Mouse (Mus musculus) ES-E14 (cell line): Measurements from ENCODE around the gene Gbx2. TPM values are rescaled to one million over a fixed set of nuclear protein-coding genes. Genes with fewer than 3 reads are reported as not detected.

ENCODE experiments used
- DNase-seq: peaks from one replicate; pipeline ENCODE4 v3.0.0-alpha.2; 2013; ENCODE audit warnings: low read depth, low spot score
- H3K27ac ChIP-seq: 2 replicates; pipeline ENCODE4 v1.5.1; 2012; ENCODE audit warnings: low read depth, mild to moderate bottlenecking, low read length, moderate library complexity, mixed read lengths; ENCODE audit not compliant: poor library complexity, insufficient read depth, severe bottlenecking
- H3K36me3 ChIP-seq: 2 replicates; pipeline ENCODE4 v1.6.1; 2012; ENCODE audit warnings: mild to moderate bottlenecking, low read length, moderate library complexity, mixed read lengths; ENCODE audit not compliant: control insufficient read depth, poor library complexity, insufficient read depth, severe bottlenecking
- H3K4me1 ChIP-seq, 2 experiments: fragments of 150-350 bp in 1 of 2; sonication (generic) in 1 of 2; 2 replicates each; pipeline ENCODE4 v1.6.1; 2012; ENCODE audit warnings: low read length in 2 of 2, mild to moderate bottlenecking in 1 of 2, mixed read lengths in 1 of 2; ENCODE audit not compliant: control insufficient read depth in 2 of 2, insufficient read depth in 2 of 2, poor library complexity in 1 of 2
- H3K4me3 ChIP-seq, 2 experiments: fragments of 150-350 bp in 1 of 2; sonication (generic) in 1 of 2; 2 replicates each; pipeline ENCODE4 v1.5.1; 2012; ENCODE audit warnings: low read length in 2 of 2, low read depth in 1 of 2, mild to moderate bottlenecking in 1 of 2, mixed read lengths in 1 of 2; ENCODE audit not compliant: insufficient read depth in 1 of 2, poor library complexity in 1 of 2, severe bottlenecking in 1 of 2
- H3K9ac ChIP-seq: 2 replicates; pipeline ENCODE4 v1.6.1; 2012; ENCODE audit warnings: low read depth, mild to moderate bottlenecking, low read length, mixed read lengths; ENCODE audit not compliant: poor library complexity, insufficient read depth, severe bottlenecking
- H3K9me3 ChIP-seq: fragments of 150-350 bp; sonication (generic); 2 replicates; pipeline ENCODE4 v1.6.1; 2012; ENCODE audit warnings: low read depth, mild to moderate bottlenecking, low read length; ENCODE audit not compliant: control insufficient read depth, insufficient read depth
- CHD2 ChIP-seq: IDR thresholded peaks from 2 replicates; pipeline ENCODE4 v1.6.1; 2014; ENCODE audit warnings: mild to moderate bottlenecking, low read depth, low read length, inconsistent platforms
- HCFC1 ChIP-seq: IDR thresholded peaks from 2 replicates; pipeline ENCODE4 v1.6.1; 2012; ENCODE audit warnings: low read length, inconsistent platforms, borderline replicate concordance; ENCODE audit not compliant: insufficient read depth
- MAFK ChIP-seq: IDR thresholded peaks from 2 replicates; pipeline ENCODE4 v1.6.1; 2014; ENCODE audit warnings: mild to moderate bottlenecking, low read depth, low read length, inconsistent platforms; ENCODE audit not compliant: insufficient read depth
- ZC3H11A ChIP-seq: IDR thresholded peaks from 2 replicates; pipeline ENCODE4 v1.6.1; 2012; ENCODE audit warnings: low read depth, mild to moderate bottlenecking, inconsistent platforms, low read length, borderline replicate concordance
- ZNF384 ChIP-seq: IDR thresholded peaks from 2 replicates; pipeline ENCODE4 v1.6.1; 2012; ENCODE audit warnings: low read depth, low read length, inconsistent platforms
- in situ Hi-C, 2 experiments: fragments of 600-800 bp; cut with MboI; formaldehyde crosslinking; loops; one replicate each; pipeline ENCODE4 v1.15.1; 2025; ENCODE audit warnings: low sequenced_read_pairs in 2 of 2, inconsistent platforms in 1 of 2; ENCODE audit not compliant: unreplicated experiment in 2 of 2
- total RNA-seq: library from RNA; depleted of rRNA; stranded (reverse); fragments of 300-350 nt; gene quantifications from 2 replicates; pipeline ENCODE4 v1.2.3, GENCODE M21; 2012; rRNA removed

Gene Gbx2
- 25.8 and 27.9 TPM in 2 replicates for total RNA-seq

GRCm38 (mm10) chr1:89931120-89931519, at the start of gene Gbx2:
Gbx2 (minus strand) TSS chr1:89931179.
- peaks cover 2 to 15% of the 10 kb centered on the region in 2 experiments for H3K4me1 ChIP-seq
- no peaks in the 10 kb centered on the region for H3K9me3 ChIP-seq
- H3K4me3 ChIP-seq = peak within 1 kb of the TSS; percentile 84 to 88
- DNase-seq = peak; percentile 92
- peak within 1 kb of the TSS; percentile 87 for H3K9ac ChIP-seq
- in situ Hi-C loops = loop anchor here in 1 of 2 experiments (25.0 kb wide), 1 partner anchor 169 kb away; no protein-coding TSS in a partner anchor
- peak within 1 kb of the TSS; percentile 30 for H3K27ac ChIP-seq
- peaks cover 17% of the 10 kb centered on the region for H3K36me3 ChIP-seq
- TF ChIP-seq ZC3H11A = no peak
- TF ChIP-seq ZNF384 = no peak
- no peak for TF ChIP-seq MAFK
- no peak for TF ChIP-seq HCFC1
- no peak for TF ChIP-seq CHD2

- Histone ChIP-seq H3K27ac (no peak overlapping the region), H3K9ac (no peak overlapping the region), H3K4me1 (peaks cover 2 to 7% of the 10 kb centered on the region in 2 experiments; a peak in 3 of 4 replicates), H3K36me3 (no peaks in the 10 kb centered on the region), H3K9me3 (no peaks in the 10 kb centered on the region), H3K4me3 (no peak overlapping the region)
- in situ Hi-C loops = no loop called here
- DNase-seq = no peak
- TF ChIP-seq ZNF384 (no peak), MAFK (no peak), HCFC1 (no peak), CHD2 (no peak), ZC3H11A (no peak)
These were observed 46.3 kb upstream of the Gbx2 start for GRCm38 (mm10) chr1:89977261-89977660.

GRCm38 (mm10) chr1:89976411-89976810, 45.4 kb upstream of the Gbx2 start:
- H3K9ac ChIP-seq = no peak overlapping the region
- no peak overlapping the region for H3K27ac ChIP-seq
- H3K4me1 ChIP-seq = peaks cover 2 to 7% of the 10 kb centered on the region in 2 experiments; a peak in 3 of 4 replicates
- peak; percentile 34 for DNase-seq
- H3K36me3 ChIP-seq = no peaks in the 10 kb centered on the region
- no peaks in the 10 kb centered on the region for H3K9me3 ChIP-seq
- no peak overlapping the region for H3K4me3 ChIP-seq
- no peak for TF ChIP-seq HCFC1
- no peak for TF ChIP-seq CHD2
- no peak for TF ChIP-seq MAFK
- TF ChIP-seq ZC3H11A = no peak
- TF ChIP-seq ZNF384 = no peak
- in situ Hi-C loops = no loop called here

DNA sequence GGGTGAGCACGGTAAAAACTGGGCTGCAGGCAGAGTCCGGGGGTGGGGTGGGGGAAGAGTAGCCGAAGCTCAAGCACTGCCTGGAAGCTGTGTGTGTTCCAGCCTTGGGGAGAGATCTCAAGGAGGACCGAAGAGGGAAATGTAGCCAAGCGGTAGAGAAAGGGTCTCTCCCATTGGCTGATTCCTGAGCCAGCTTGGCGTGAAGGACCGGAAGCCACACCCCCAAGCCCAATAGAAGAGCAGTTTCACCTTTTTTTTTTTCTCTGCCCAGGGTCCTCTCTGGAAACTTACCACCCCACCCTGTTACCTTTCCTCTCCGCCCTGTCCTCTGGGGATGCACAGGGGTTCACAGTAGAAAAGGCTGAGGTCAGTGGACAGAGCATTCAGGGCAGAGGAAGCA, 43.6 kb upstream of the Gbx2 start:
- H3K4me1 ChIP-seq = peaks cover 2 to 7% of the 10 kb centered on the region in 2 experiments; a peak in 3 of 4 replicates
- peak overlapping the region; percentile 24 to 49; a peak in 3 of 4 replicates for H3K4me3 ChIP-seq
- in situ Hi-C loops = no loop called here
- no peak overlapping the region for H3K9ac ChIP-seq
- H3K36me3 ChIP-seq = no peaks in the 10 kb centered on the region
- no peak overlapping the region for H3K27ac ChIP-seq
- no peaks in the 10 kb centered on the region for H3K9me3 ChIP-seq
- TF ChIP-seq MAFK (no peak), ZNF384 (peak; percentile 63; the same call in 1 of the 2 replicates)
- DNase-seq = peak; percentile 24

GRCm38 (mm10) chr1:89971848-89972247, 40.9 kb upstream of the Gbx2 start:
- DNase-seq = no peak
- TF ChIP-seq HCFC1 (no peak), CHD2 (no peak), ZNF384 (no peak), MAFK (no peak), ZC3H11A (no peak)
- in situ Hi-C loops = no loop called here
- Histone ChIP-seq H3K27ac (no peak overlapping the region), H3K4me1 (peaks cover 2 to 14% of the 10 kb centered on the region in 2 experiments), H3K9ac (no peak overlapping the region), H3K4me3 (no peak overlapping the region), H3K36me3 (no peaks in the 10 kb centered on the region), H3K9me3 (no peaks in the 10 kb centered on the region)
